Mouse (Mus musculus): Measurements from ENCODE around the gene Phf24. TPM values are rescaled to one million over a fixed set of nuclear protein-coding genes. Genes with fewer than 3 reads are reported as not detected.

Gene Phf24
- polyA plus RNA-seq, 1 experiment, result not detected

GRCm38 (mm10) chr4:42944185-42944584 lies 27.7 kb downstream of the Phf24 start:
- H3K27me3 ChIP-seq (ENCODE audit: control insufficient read depth, insufficient read depth, insufficient read length), result no peaks in the 10 kb centered on the region
- no peak overlapping the region for H3K4me3 ChIP-seq

GRCm38 (mm10) chr4:42945043-42945442 lies 28.6 kb downstream of the Phf24 start:
- Histone ChIP-seq H3K36me3 (ENCODE audit: control insufficient read depth, insufficient read depth) (no peaks in the 10 kb centered on the region), H3K4me3 (no peak overlapping the region), H3K4me2 (ENCODE audit: low read depth) (no peak overlapping the region), H3ac (ENCODE audit: control insufficient read depth, insufficient read length) (no peak overlapping the region), H3K79me2 (ENCODE audit: control insufficient read depth, insufficient read depth) (no peaks in the 10 kb centered on the region), H3K27me3 (ENCODE audit: control insufficient read depth, insufficient read depth, insufficient read length) (no peaks in the 10 kb centered on the region)
- TF ChIP-seq CEBPB (IDR thresholded peaks at IDR 0.05; ENCODE audit: insufficient read depth, poor library complexity, severe bottlenecking) (no peak), TCF12 (IDR thresholded peaks at IDR 0.05; ENCODE audit: insufficient read depth, poor library complexity, severe bottlenecking) (no peak), REST (IDR thresholded peaks at IDR 0.05; ENCODE audit: insufficient read depth, insufficient read length) (peak; percentile 97), MYOD1 (IDR thresholded peaks at IDR 0.05; ENCODE audit: control insufficient read depth in 1 of 3, insufficient read length in 2 of 3, low read depth in 2 of 3) (no peak), TCF3 (IDR thresholded peaks at IDR 0.05; ENCODE audit: insufficient read length, low read depth) (no peak)

More at GRCm38 (mm10) chr4:42944185-42944584, 27.7 kb downstream of the Phf24 start:
- Histone ChIP-seq H3K36me3 (ENCODE audit: control insufficient read depth, insufficient read depth) (no peaks in the 10 kb centered on the region), H3K79me2 (ENCODE audit: control insufficient read depth, insufficient read depth) (no peaks in the 10 kb centered on the region), H3ac (ENCODE audit: control insufficient read depth, insufficient read length) (no peak overlapping the region), H3K4me2 (ENCODE audit: low read depth) (no peak overlapping the region)
- TF ChIP-seq TCF3 (IDR thresholded peaks at IDR 0.05; ENCODE audit: insufficient read length, low read depth) (no peak), USF1 (IDR thresholded peaks at IDR 0.05; ENCODE audit: low read depth) (no peak), E2F4 (IDR thresholded peaks at IDR 0.05; ENCODE audit: insufficient read depth) (no peak), TCF12 (IDR thresholded peaks at IDR 0.05; ENCODE audit: insufficient read depth, poor library complexity, severe bottlenecking) (no peak), REST (IDR thresholded peaks at IDR 0.05; ENCODE audit: insufficient read depth, insufficient read length) (no peak), MAX (IDR thresholded peaks at IDR 0.05; ENCODE audit: low read depth) (no peak), POLR2AphosphoS2 (IDR thresholded peaks at IDR 0.05; ENCODE audit: insufficient read length, low read depth) (no peak), CEBPB (IDR thresholded peaks at IDR 0.05; ENCODE audit: insufficient read depth, poor library complexity, severe bottlenecking) (no peak), SRF (IDR thresholded peaks at IDR 0.05; ENCODE audit: control insufficient read depth, insufficient read length, low read depth) (no peak), POLR2A (IDR thresholded peaks at IDR 0.05; ENCODE audit: insufficient read length, low read depth) (no peak), MYOG (IDR thresholded peaks at IDR 0.05; ENCODE audit: control insufficient read depth in 1 of 3, insufficient read depth in 1 of 3, insufficient read length in 2 of 3, low read depth in 2 of 3) (no peak), MYOD1 (IDR thresholded peaks at IDR 0.05; ENCODE audit: control insufficient read depth in 1 of 3, insufficient read length in 2 of 3, low read depth in 2 of 3) (no peak)

- no peak overlapping the region for H3K4me2 ChIP-seq (ENCODE audit: low read depth)
- H3K4me3 ChIP-seq, result no peak overlapping the region
- H3K27me3 ChIP-seq (ENCODE audit: control insufficient read depth, insufficient read depth, insufficient read length), result no peaks in the 10 kb centered on the region
- H3ac ChIP-seq (ENCODE audit: control insufficient read depth, insufficient read length), result no peak overlapping the region
- no peaks in the 10 kb centered on the region for H3K36me3 ChIP-seq (ENCODE audit: control insufficient read depth, insufficient read depth)
- TF ChIP-seq MAX (IDR thresholded peaks at IDR 0.05; ENCODE audit: low read depth) (no peak), USF1 (IDR thresholded peaks at IDR 0.05; ENCODE audit: low read depth) (no peak), TCF3 (IDR thresholded peaks at IDR 0.05; ENCODE audit: insufficient read length, low read depth) (no peak), POLR2A (IDR thresholded peaks at IDR 0.05; ENCODE audit: insufficient read length, low read depth) (no peak), TCF12 (IDR thresholded peaks at IDR 0.05; ENCODE audit: insufficient read depth, poor library complexity, severe bottlenecking) (no peak), SRF (IDR thresholded peaks at IDR 0.05; ENCODE audit: control insufficient read depth, insufficient read length, low read depth) (no peak), POLR2AphosphoS2 (IDR thresholded peaks at IDR 0.05; ENCODE audit: insufficient read length, low read depth) (no peak), MYOG (IDR thresholded peaks at IDR 0.05; ENCODE audit: control insufficient read depth in 1 of 3, insufficient read depth in 1 of 3, insufficient read length in 2 of 3, low read depth in 2 of 3) (no peak), REST (IDR thresholded peaks at IDR 0.05; ENCODE audit: insufficient read depth, insufficient read length) (no peak), E2F4 (IDR thresholded peaks at IDR 0.05; ENCODE audit: insufficient read depth) (no peak), CEBPB (IDR thresholded peaks at IDR 0.05; ENCODE audit: insufficient read depth, poor library complexity, severe bottlenecking) (no peak), MYOD1 (IDR thresholded peaks at IDR 0.05; ENCODE audit: control insufficient read depth in 1 of 3, insufficient read length in 2 of 3, low read depth in 2 of 3) (no peak)
- no peaks in the 10 kb centered on the region for H3K79me2 ChIP-seq (ENCODE audit: control insufficient read depth, insufficient read depth)
Observed at GRCm38 (mm10) chr4:42945445-42945844, 29.0 kb downstream of the Phf24 start.

- H3K36me3 ChIP-seq (ENCODE audit: control insufficient read depth, insufficient read depth), result no peaks in the 10 kb centered on the region
- H3ac ChIP-seq (ENCODE audit: control insufficient read depth, insufficient read length), result no peak overlapping the region
- TF ChIP-seq MYOD1 (IDR thresholded peaks at IDR 0.05; ENCODE audit: control insufficient read depth in 1 of 3, insufficient read length in 2 of 3, low read depth in 2 of 3), result no peak
- TF ChIP-seq MYOG (IDR thresholded peaks at IDR 0.05; ENCODE audit: control insufficient read depth in 1 of 3, insufficient read depth in 1 of 3, insufficient read length in 2 of 3, low read depth in 2 of 3), result no peak
- no peak for TF ChIP-seq REST (IDR thresholded peaks at IDR 0.05; ENCODE audit: insufficient read depth, insufficient read length)
- TF ChIP-seq POLR2A (IDR thresholded peaks at IDR 0.05; ENCODE audit: insufficient read length, low read depth), result no peak
- TF ChIP-seq MAX (IDR thresholded peaks at IDR 0.05; ENCODE audit: low read depth), result no peak
- TF ChIP-seq CEBPB (IDR thresholded peaks at IDR 0.05; ENCODE audit: insufficient read depth, poor library complexity, severe bottlenecking), result no peak
- no peak for TF ChIP-seq TCF3 (IDR thresholded peaks at IDR 0.05; ENCODE audit: insufficient read length, low read depth)
- no peak for TF ChIP-seq SRF (IDR thresholded peaks at IDR 0.05; ENCODE audit: control insufficient read depth, insufficient read length, low read depth)
- H3K4me2 ChIP-seq (ENCODE audit: low read depth), result no peak overlapping the region
- no peak overlapping the region for H3K4me3 ChIP-seq
- H3K79me2 ChIP-seq (ENCODE audit: control insufficient read depth, insufficient read depth), result peaks cover 3% of the 10 kb centered on the region
- H3K27me3 ChIP-seq (ENCODE audit: control insufficient read depth, insufficient read depth, insufficient read length), result no peaks in the 10 kb centered on the region
Observed at GRCm38 (mm10) chr4:42945952-42946351, 29.5 kb downstream of the Phf24 start.

GRCm38 (mm10) chr4:42946733-42947290 lies 30.4 kb downstream of the Phf24 start:
- no peak overlapping the region for H3ac ChIP-seq (ENCODE audit: control insufficient read depth, insufficient read length)

More at GRCm38 (mm10) chr4:42946733-42947290, 30.4 kb downstream of the Phf24 start:
- no peaks in the 10 kb centered on the region for H3K36me3 ChIP-seq (ENCODE audit: control insufficient read depth, insufficient read depth)
- no peak overlapping the region for H3K4me2 ChIP-seq (ENCODE audit: low read depth)
- H3K4me3 ChIP-seq, result no peak overlapping the region
- TF ChIP-seq MYOD1 (IDR thresholded peaks at IDR 0.05; ENCODE audit: control insufficient read depth in 1 of 3, insufficient read length in 2 of 3, low read depth in 2 of 3) (no peak), POLR2AphosphoS2 (IDR thresholded peaks at IDR 0.05; ENCODE audit: insufficient read length, low read depth) (no peak), MYOG (IDR thresholded peaks at IDR 0.05; ENCODE audit: control insufficient read depth in 1 of 3, insufficient read depth in 1 of 3, insufficient read length in 2 of 3, low read depth in 2 of 3) (no peak), MAX (IDR thresholded peaks at IDR 0.05; ENCODE audit: low read depth) (no peak), REST (IDR thresholded peaks at IDR 0.05; ENCODE audit: insufficient read depth, insufficient read length) (no peak), POLR2A (IDR thresholded peaks at IDR 0.05; ENCODE audit: insufficient read length, low read depth) (no peak), SRF (IDR thresholded peaks at IDR 0.05; ENCODE audit: control insufficient read depth, insufficient read length, low read depth) (no peak), USF1 (IDR thresholded peaks at IDR 0.05; ENCODE audit: low read depth) (no peak), TCF3 (IDR thresholded peaks at IDR 0.05; ENCODE audit: insufficient read length, low read depth) (no peak), TCF12 (IDR thresholded peaks at IDR 0.05; ENCODE audit: insufficient read depth, poor library complexity, severe bottlenecking) (no peak)
- H3K27me3 ChIP-seq (ENCODE audit: control insufficient read depth, insufficient read depth, insufficient read length), result no peaks in the 10 kb centered on the region
- peaks cover 7% of the 10 kb centered on the region for H3K79me2 ChIP-seq (ENCODE audit: control insufficient read depth, insufficient read depth)

Measured in myocyte (in vitro differentiated cells).